Mouse (Mus musculus) left cerebral cortex, postnatal 36 days (tissue): ENCODE results near the gene Skida1. TPM values are rescaled to one million over a fixed set of nuclear protein-coding genes. Genes with fewer than 3 reads are reported as not detected.
A peak's percentile ranks its signal among the peaks of the same experiment; 100 is the strongest.

Experiments used
- DNase-seq, 2 experiments: peaks; one replicate each; pipeline ENCODE4 v3.0.0; 2021 to 2022; ENCODE audit warnings: low spot score in 2 of 2, mixed read lengths in 1 of 2
- intact Hi-C: fragments of 180-260 bp; cut with DNase I; formaldehyde crosslinking; loops from one replicate; pipeline ENCODE4 v1.15.1; 2025
- total RNA-seq, 2 experiments: library from RNA; stranded (reverse); gene quantifications; 2 replicates each; pipeline ENCODE4 v1.2.3; 2021

The Skida1 gene
- total RNA-seq, 2 experiments from 2014 or later, result 8.8 to 10.0 TPM

- no peak for DNase-seq
- intact Hi-C loops, result no loop called here
Measured at GRCm38 (mm10) chr2:18041199-18041885, 7.5 kb downstream of the Skida1 start.

GRCm38 (mm10) chr2:18040347-18041160 lies 8.3 kb downstream of the Skida1 start:
- DNase-seq, result no peak
- intact Hi-C loops, result no loop called here

- intact Hi-C loops, result no loop called here
- no peak for DNase-seq
Measured at GRCm38 (mm10) chr2:18039566-18040290, 9.1 kb downstream of the Skida1 start.

- DNase-seq, result no peak
- intact Hi-C loops, result no loop called here
Measured at GRCm38 (mm10) chr2:18038895-18039371, 9.9 kb downstream of the Skida1 start.

GRCm38 (mm10) chr2:18038141-18038752 lies 10.6 kb downstream of the Skida1 start:
- intact Hi-C loops, result no loop called here
- DNase-seq, result no peak

- no peak for DNase-seq
- intact Hi-C loops, result no loop called here
Measured at GRCm38 (mm10) chr2:18037491-18037890, 11.4 kb downstream of the Skida1 start, which contains the start of gene A930004D18Rik. TSS of gene A930004D18Rik (minus strand) at chr2:18037737.

- DNase-seq, result no peak
- intact Hi-C loops, result no loop called here
Measured at GRCm38 (mm10) chr2:18034371-18035250, 14.2 kb downstream of the Skida1 start.

GRCm38 (mm10) chr2:18033166-18034108 lies 15.4 kb downstream of the Skida1 start:
- no peak for DNase-seq
- intact Hi-C loops, result no loop called here

- intact Hi-C loops, result no loop called here
- no peak for DNase-seq
Measured at GRCm38 (mm10) chr2:18032538-18032895, 16.3 kb downstream of the Skida1 start.

GRCm38 (mm10) chr2:18031831-18032537 lies 16.9 kb downstream of the Skida1 start:
- DNase-seq, result peak; percentile 57 to 60

GRCm38 (mm10) chr2:18031271-18031821 lies 17.5 kb downstream of the Skida1 start:
- DNase-seq, result peak; percentile 45 to 57
- intact Hi-C loops, result loop anchor here (2.0 kb wide), 1 partner anchor 15 kb away; no protein-coding TSS in a partner anchor

More at GRCm38 (mm10) chr2:18031831-18032537, 16.9 kb downstream of the Skida1 start:
- intact Hi-C loops, result loop anchor here (2.0 kb wide), 1 partner anchor 15 kb away; no protein-coding TSS in a partner anchor

GRCm38 (mm10) chr2:18030581-18030980 lies 18.3 kb downstream of the Skida1 start:
- no peak for DNase-seq
- intact Hi-C loops, result loop anchor here (2.0 kb wide), 1 partner anchor 16 kb away; no protein-coding TSS in a partner anchor

GRCm38 (mm10) chr2:18029656-18030055 lies 19.2 kb downstream of the Skida1 start:
- no peak for DNase-seq
- intact Hi-C loops, result loop anchor here (2.0 to 10.0 kb wide), 9 partner anchors 17 to 1315 kb away; partner anchors contain the start of genes Bmi1, Commd3 and Spag6

GRCm38 (mm10) chr2:18028140-18029021 lies 20.5 kb downstream of the Skida1 start:
- intact Hi-C loops, result loop anchor here (2.0 to 10.0 kb wide), 8 partner anchors 36 to 1316 kb away; partner anchors contain the start of genes Bmi1, Commd3 and Spag6
- peak; percentile 82 to 83 for DNase-seq

- intact Hi-C loops, result loop anchor here (2.0 to 10.0 kb wide), 8 partner anchors 37 to 1317 kb away; partner anchors contain the start of genes Bmi1, Commd3 and Spag6
- DNase-seq, result peak; percentile 94
Measured at GRCm38 (mm10) chr2:18027448-18028139, 21.3 kb downstream of the Skida1 start.
